Mouse (Mus musculus): ENCODE measurements at regions not wholly inside any gene's neighbourhood (a gene's known extent, or its start where the extent isn't known, plus 50 kb on each side); places are given as distances from the start of the nearest gene placed in this dataset.

- no peak for TF ChIP-seq POLR2A (IDR thresholded peaks at IDR 0.05; ENCODE audit: extremely low read depth, insufficient read depth, low read length)
- no peak for TF ChIP-seq CTCF (IDR thresholded peaks at IDR 0.05; ENCODE audit: extremely low read depth, insufficient read depth, low read length)
- Histone ChIP-seq H3K4me1 (ENCODE audit: control insufficient read depth, insufficient read depth, low read length) (no peaks in the 10 kb centered on the region), H3K27ac (ENCODE audit: insufficient read depth, low read length) (no peak overlapping the region), H3K4me3 (ENCODE audit: insufficient read depth, low read length) (no peak overlapping the region)
These were observed 1650.7 kb upstream of the Tenm2 start for GRCm38 (mm10) chr11:38886466-38886865.

- no peak for TF ChIP-seq CTCF (IDR thresholded peaks at IDR 0.05; ENCODE audit: extremely low read depth, insufficient read depth, low read length)
- TF ChIP-seq POLR2A (IDR thresholded peaks at IDR 0.05; ENCODE audit: extremely low read depth, insufficient read depth, low read length) = no peak
- H3K4me3 ChIP-seq (ENCODE audit: insufficient read depth, low read length) = no peak overlapping the region
- H3K27ac ChIP-seq (ENCODE audit: insufficient read depth, low read length) = peak overlapping the region; percentile 13
- H3K4me1 ChIP-seq (ENCODE audit: control insufficient read depth, insufficient read depth, low read length) = no peaks in the 10 kb centered on the region
These were observed 1626.0 kb upstream of the Tenm2 start for GRCm38 (mm10) chr11:38861622-38862345.

GRCm38 (mm10) chr11:38856645-38857044, 1620.9 kb upstream of the Tenm2 start:
- Histone ChIP-seq H3K4me1 (ENCODE audit: control insufficient read depth, insufficient read depth, low read length) (no peaks in the 10 kb centered on the region), H3K4me3 (ENCODE audit: insufficient read depth, low read length) (no peak overlapping the region), H3K27ac (ENCODE audit: insufficient read depth, low read length) (no peak overlapping the region)
- TF ChIP-seq POLR2A (IDR thresholded peaks at IDR 0.05; ENCODE audit: extremely low read depth, insufficient read depth, low read length) (no peak), CTCF (IDR thresholded peaks at IDR 0.05; ENCODE audit: extremely low read depth, insufficient read depth, low read length) (no peak)

GRCm38 (mm10) chr11:38829148-38829547, 1593.4 kb upstream of the Tenm2 start:
- H3K27ac ChIP-seq (ENCODE audit: insufficient read depth, low read length) = no peak overlapping the region
- H3K4me3 ChIP-seq (ENCODE audit: insufficient read depth, low read length) = no peak overlapping the region
- no peaks in the 10 kb centered on the region for H3K4me1 ChIP-seq (ENCODE audit: control insufficient read depth, insufficient read depth, low read length)
- no peak for TF ChIP-seq POLR2A (IDR thresholded peaks at IDR 0.05; ENCODE audit: extremely low read depth, insufficient read depth, low read length)

- TF ChIP-seq POLR2A (IDR thresholded peaks at IDR 0.05; ENCODE audit: extremely low read depth, insufficient read depth, low read length) (no peak), CTCF (IDR thresholded peaks at IDR 0.05; ENCODE audit: extremely low read depth, insufficient read depth, low read length) (no peak)
- H3K4me3 ChIP-seq (ENCODE audit: insufficient read depth, low read length) = no peak overlapping the region
- H3K27ac ChIP-seq (ENCODE audit: insufficient read depth, low read length) = no peak overlapping the region
- H3K4me1 ChIP-seq (ENCODE audit: control insufficient read depth, insufficient read depth, low read length) = no peaks in the 10 kb centered on the region
These were observed 1592.6 kb upstream of the Tenm2 start for GRCm38 (mm10) chr11:38828375-38828774.

GRCm38 (mm10) chr11:38825172-38825753, 1589.5 kb upstream of the Tenm2 start:
- TF ChIP-seq POLR2A (IDR thresholded peaks at IDR 0.05; ENCODE audit: extremely low read depth, insufficient read depth, low read length) (no peak), CTCF (IDR thresholded peaks at IDR 0.05; ENCODE audit: extremely low read depth, insufficient read depth, low read length) (no peak)
- Histone ChIP-seq H3K4me1 (ENCODE audit: control insufficient read depth, insufficient read depth, low read length) (no peaks in the 10 kb centered on the region), H3K27ac (ENCODE audit: insufficient read depth, low read length) (no peak overlapping the region), H3K4me3 (ENCODE audit: insufficient read depth, low read length) (no peak overlapping the region)

- no peaks in the 10 kb centered on the region for H3K4me1 ChIP-seq (ENCODE audit: control insufficient read depth, insufficient read depth, low read length)
- TF ChIP-seq POLR2A (IDR thresholded peaks at IDR 0.05; ENCODE audit: extremely low read depth, insufficient read depth, low read length) (no peak), CTCF (IDR thresholded peaks at IDR 0.05; ENCODE audit: extremely low read depth, insufficient read depth, low read length) (no peak)
- H3K4me3 ChIP-seq (ENCODE audit: insufficient read depth, low read length) = no peak overlapping the region
- no peak overlapping the region for H3K27ac ChIP-seq (ENCODE audit: insufficient read depth, low read length)
These were observed 1582.4 kb upstream of the Tenm2 start for GRCm38 (mm10) chr11:38818141-38818540.

GRCm38 (mm10) chr11:38783548-38783947, 1547.8 kb upstream of the Tenm2 start:
- no peak overlapping the region for H3K27ac ChIP-seq (ENCODE audit: insufficient read depth, low read length)
- H3K4me3 ChIP-seq (ENCODE audit: insufficient read depth, low read length) = no peak overlapping the region
- no peaks in the 10 kb centered on the region for H3K4me1 ChIP-seq (ENCODE audit: control insufficient read depth, insufficient read depth, low read length)
- TF ChIP-seq CTCF (IDR thresholded peaks at IDR 0.05; ENCODE audit: extremely low read depth, insufficient read depth, low read length) (no peak), POLR2A (IDR thresholded peaks at IDR 0.05; ENCODE audit: extremely low read depth, insufficient read depth, low read length) (no peak)

GRCm38 (mm10) chr11:38779585-38779984, 1543.8 kb upstream of the Tenm2 start:
- Histone ChIP-seq H3K27ac (ENCODE audit: insufficient read depth, low read length) (no peak overlapping the region), H3K4me1 (ENCODE audit: control insufficient read depth, insufficient read depth, low read length) (no peaks in the 10 kb centered on the region), H3K4me3 (ENCODE audit: insufficient read depth, low read length) (no peak overlapping the region)
- no peak for TF ChIP-seq CTCF (IDR thresholded peaks at IDR 0.05; ENCODE audit: extremely low read depth, insufficient read depth, low read length)
- TF ChIP-seq POLR2A (IDR thresholded peaks at IDR 0.05; ENCODE audit: extremely low read depth, insufficient read depth, low read length) = no peak

- no peak for TF ChIP-seq POLR2A (IDR thresholded peaks at IDR 0.05; ENCODE audit: extremely low read depth, insufficient read depth, low read length)
- no peak for TF ChIP-seq CTCF (IDR thresholded peaks at IDR 0.05; ENCODE audit: extremely low read depth, insufficient read depth, low read length)
- no peak overlapping the region for H3K4me3 ChIP-seq (ENCODE audit: insufficient read depth, low read length)
- no peak overlapping the region for H3K27ac ChIP-seq (ENCODE audit: insufficient read depth, low read length)
- H3K4me1 ChIP-seq (ENCODE audit: control insufficient read depth, insufficient read depth, low read length) = no peaks in the 10 kb centered on the region
These were observed 1526.5 kb upstream of the Tenm2 start for GRCm38 (mm10) chr11:38762241-38762640.

Data from cortical plate, adult 2 months (tissue).